Mouse (Mus musculus): ENCODE measurements around the gene Upf2. TPM values are rescaled to one million over a fixed set of nuclear protein-coding genes. Genes with fewer than 3 reads are reported as not detected.

Upf2 gene
- polyA plus RNA-seq, 1 experiment = 0.49 TPM

GRCm38 (mm10) chr2:6070925-6071324 is 119.7 kb downstream of the Upf2 start:
- Histone ChIP-seq H3K4me1 (ENCODE audit: control insufficient read depth) (peaks cover 4% of the 10 kb centered on the region), H3K27me3 (ENCODE audit: control insufficient read depth) (no peaks in the 10 kb centered on the region), H3K9me3 (ENCODE audit: control insufficient read depth, low read length) (peaks cover 4% of the 10 kb centered on the region; the same call in 1 of the 2 replicates), H3K4me3 (replicated peaks) (no peak overlapping the region), H3K36me3 (ENCODE audit: control insufficient read depth) (no peaks in the 10 kb centered on the region)
- no peak for TF ChIP-seq TAL1 (IDR thresholded peaks at IDR 0.05; ENCODE audit: low read length)

- TF ChIP-seq GATA1 (IDR thresholded peaks at IDR 0.05; ENCODE audit: low read length) = no peak
- TF ChIP-seq TAL1 (IDR thresholded peaks at IDR 0.05; ENCODE audit: low read length) = no peak
- H3K4me1 ChIP-seq (ENCODE audit: control insufficient read depth) = peaks cover 4% of the 10 kb centered on the region
- no peak overlapping the region for H3K4me3 ChIP-seq (replicated peaks)
- peaks cover 4% of the 10 kb centered on the region; the same call in 1 of the 2 replicates for H3K9me3 ChIP-seq (ENCODE audit: control insufficient read depth, low read length)
- no peaks in the 10 kb centered on the region for H3K27me3 ChIP-seq (ENCODE audit: control insufficient read depth)
- H3K36me3 ChIP-seq (ENCODE audit: control insufficient read depth) = no peaks in the 10 kb centered on the region
Observed at GRCm38 (mm10) chr2:6071598-6072440, 120.5 kb downstream of the Upf2 start.

DNA sequence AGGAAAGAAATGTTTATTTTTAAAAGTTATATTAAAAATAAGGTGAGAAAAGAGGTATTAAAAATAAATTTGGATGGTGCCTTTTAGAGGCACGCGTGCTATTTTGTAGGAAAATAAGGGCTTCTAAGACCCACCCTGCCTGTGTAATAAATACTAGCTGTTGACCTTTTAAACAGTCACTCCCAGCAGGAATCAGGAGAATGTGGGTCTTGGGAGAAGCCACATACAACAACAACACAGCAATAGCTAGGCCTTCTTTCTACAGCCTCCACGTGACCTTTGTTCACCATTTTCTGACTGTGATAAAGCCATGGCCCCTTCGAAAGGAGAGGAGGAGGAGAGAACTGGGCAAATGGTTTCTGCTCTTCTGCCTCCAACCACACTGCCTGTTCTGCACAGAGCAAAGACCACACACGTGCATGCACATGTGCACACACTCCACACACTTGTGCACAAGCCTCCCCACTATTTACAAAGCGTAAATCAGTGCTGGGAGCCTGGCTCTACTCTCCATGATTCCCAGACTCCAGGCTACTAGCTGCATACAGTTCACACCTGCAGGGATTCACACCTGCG is 121.5 kb downstream of the Upf2 start:
- Histone ChIP-seq H3K27me3 (ENCODE audit: control insufficient read depth) (no peaks in the 10 kb centered on the region), H3K4me1 (ENCODE audit: control insufficient read depth) (peaks cover 4% of the 10 kb centered on the region), H3K36me3 (ENCODE audit: control insufficient read depth) (no peaks in the 10 kb centered on the region), H3K9me3 (ENCODE audit: control insufficient read depth, low read length) (no peaks in the 10 kb centered on the region), H3K4me3 (replicated peaks) (no peak overlapping the region)
- TF ChIP-seq TAL1 (IDR thresholded peaks at IDR 0.05; ENCODE audit: low read length) (no peak), GATA1 (IDR thresholded peaks at IDR 0.05; ENCODE audit: low read length) (no peak)

GRCm38 (mm10) chr2:6074891-6075529 is 123.7 kb downstream of the Upf2 start:
- TF ChIP-seq GATA1 (IDR thresholded peaks at IDR 0.05; ENCODE audit: low read length) (no peak), TAL1 (IDR thresholded peaks at IDR 0.05; ENCODE audit: low read length) (no peak)
- Histone ChIP-seq H3K9me3 (ENCODE audit: control insufficient read depth, low read length) (no peaks in the 10 kb centered on the region), H3K36me3 (ENCODE audit: control insufficient read depth) (no peaks in the 10 kb centered on the region), H3K4me3 (replicated peaks) (no peak overlapping the region), H3K27me3 (ENCODE audit: control insufficient read depth) (no peaks in the 10 kb centered on the region), H3K4me1 (ENCODE audit: control insufficient read depth) (peaks cover 4% of the 10 kb centered on the region)

- Histone ChIP-seq H3K27me3 (ENCODE audit: control insufficient read depth) (no peaks in the 10 kb centered on the region), H3K9me3 (ENCODE audit: control insufficient read depth, low read length) (no peaks in the 10 kb centered on the region), H3K4me3 (replicated peaks) (no peak overlapping the region), H3K36me3 (ENCODE audit: control insufficient read depth) (no peaks in the 10 kb centered on the region), H3K4me1 (ENCODE audit: control insufficient read depth) (peaks cover 4% of the 10 kb centered on the region)
- TF ChIP-seq GATA1 (IDR thresholded peaks at IDR 0.05; ENCODE audit: low read length) = no peak
Observed at GRCm38 (mm10) chr2:6075530-6075896, 124.2 kb downstream of the Upf2 start.

GRCm38 (mm10) chr2:6080037-6080436 is 128.8 kb downstream of the Upf2 start:
- Histone ChIP-seq H3K4me3 (replicated peaks) (no peak overlapping the region), H3K36me3 (ENCODE audit: control insufficient read depth) (no peaks in the 10 kb centered on the region), H3K4me1 (ENCODE audit: control insufficient read depth) (no peaks in the 10 kb centered on the region), H3K27me3 (ENCODE audit: control insufficient read depth) (no peaks in the 10 kb centered on the region), H3K9me3 (ENCODE audit: control insufficient read depth, low read length) (no peaks in the 10 kb centered on the region)
- TF ChIP-seq TAL1 (IDR thresholded peaks at IDR 0.05; ENCODE audit: low read length) (no peak), GATA1 (IDR thresholded peaks at IDR 0.05; ENCODE audit: low read length) (no peak)

DNA sequence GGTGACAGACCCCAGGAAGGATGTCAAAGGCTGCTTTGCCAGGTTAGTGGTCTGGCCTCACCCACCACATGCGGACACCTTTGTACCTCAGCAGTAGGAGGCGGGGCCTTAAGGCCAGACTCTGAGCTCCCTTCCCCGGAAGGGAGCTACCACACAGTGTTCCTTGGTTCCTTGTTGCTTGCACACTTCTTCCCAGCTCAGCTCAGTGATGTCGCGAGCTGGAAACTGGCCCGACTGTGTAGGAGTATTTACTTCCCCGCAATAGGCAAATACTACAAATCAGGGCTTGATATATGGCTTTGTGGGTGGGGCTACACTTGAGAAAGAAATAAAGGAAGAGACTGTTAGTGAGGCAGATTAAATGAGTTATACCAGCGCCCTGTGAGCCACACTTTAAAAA is 129.8 kb downstream of the Upf2 start:
- H3K4me1 ChIP-seq (ENCODE audit: control insufficient read depth) = no peaks in the 10 kb centered on the region
- no peaks in the 10 kb centered on the region for H3K9me3 ChIP-seq (ENCODE audit: control insufficient read depth, low read length)
- TF ChIP-seq TAL1 (IDR thresholded peaks at IDR 0.05; ENCODE audit: low read length) = no peak
- no peak for TF ChIP-seq GATA1 (IDR thresholded peaks at IDR 0.05; ENCODE audit: low read length)
- no peaks in the 10 kb centered on the region for H3K36me3 ChIP-seq (ENCODE audit: control insufficient read depth)
- no peaks in the 10 kb centered on the region for H3K27me3 ChIP-seq (ENCODE audit: control insufficient read depth)
- H3K4me3 ChIP-seq (replicated peaks) = no peak overlapping the region

- Histone ChIP-seq H3K4me3 (replicated peaks) (no peak overlapping the region), H3K36me3 (ENCODE audit: control insufficient read depth) (no peaks in the 10 kb centered on the region), H3K27me3 (ENCODE audit: control insufficient read depth) (no peaks in the 10 kb centered on the region), H3K9me3 (ENCODE audit: control insufficient read depth, low read length) (no peaks in the 10 kb centered on the region), H3K4me1 (ENCODE audit: control insufficient read depth) (no peaks in the 10 kb centered on the region)
- TF ChIP-seq TAL1 (IDR thresholded peaks at IDR 0.05; ENCODE audit: low read length) (no peak), GATA1 (IDR thresholded peaks at IDR 0.05; ENCODE audit: low read length) (no peak)
Observed at GRCm38 (mm10) chr2:6082615-6083014, 131.3 kb downstream of the Upf2 start.

DNA sequence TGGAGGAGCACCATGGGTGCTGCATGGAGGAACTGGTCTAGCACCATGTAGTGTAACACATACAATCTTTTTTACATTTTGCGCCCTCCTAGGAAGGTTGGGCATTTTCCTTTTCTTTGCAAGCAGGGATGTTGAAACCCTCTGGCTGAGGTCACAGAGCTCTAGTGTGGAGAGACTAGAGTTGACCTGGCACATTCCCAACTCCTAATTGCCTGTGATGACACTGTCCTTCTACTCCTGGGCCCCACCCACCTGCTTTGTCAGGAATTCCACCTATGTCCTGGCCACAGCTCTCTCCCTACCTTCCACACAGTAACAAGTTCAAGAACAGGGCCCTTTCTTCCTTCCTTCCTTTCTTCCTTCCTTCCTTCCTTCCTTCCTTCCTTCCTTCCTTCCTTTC is 132.4 kb downstream of the Upf2 start:
- H3K36me3 ChIP-seq (ENCODE audit: control insufficient read depth) = no peaks in the 10 kb centered on the region
- no peak for TF ChIP-seq GATA1 (IDR thresholded peaks at IDR 0.05; ENCODE audit: low read length)
- TF ChIP-seq TAL1 (IDR thresholded peaks at IDR 0.05; ENCODE audit: low read length) = no peak
- no peak overlapping the region for H3K4me3 ChIP-seq (replicated peaks)
- no peaks in the 10 kb centered on the region for H3K9me3 ChIP-seq (ENCODE audit: control insufficient read depth, low read length)
- H3K4me1 ChIP-seq (ENCODE audit: control insufficient read depth) = no peaks in the 10 kb centered on the region
- H3K27me3 ChIP-seq (ENCODE audit: control insufficient read depth) = no peaks in the 10 kb centered on the region

All from erythroblast, embryonic 14.5 days (primary cell).